ENCODE assay signal across 12 mouse cellular contexts in the genomic region with DNA sequence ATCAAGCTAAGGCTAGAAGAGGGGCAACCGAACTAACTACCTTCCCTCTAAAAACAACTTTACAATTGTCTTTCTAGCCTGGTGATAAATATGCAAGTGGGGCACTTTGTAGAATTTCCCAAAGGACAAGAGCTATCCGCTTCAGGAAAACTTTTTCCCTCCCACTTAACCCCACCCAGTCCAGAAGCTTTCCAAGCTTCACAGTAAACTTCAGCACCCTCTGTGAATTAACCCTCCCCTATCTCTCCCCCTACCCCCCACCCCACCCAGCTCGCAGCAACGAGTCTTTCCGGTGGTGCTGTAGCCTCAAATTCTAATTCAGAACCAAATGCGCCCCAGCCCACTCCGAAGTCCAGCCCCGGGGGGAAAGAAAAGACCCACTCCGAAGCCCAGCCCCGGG. TPM values are rescaled to one million over a fixed set of nuclear protein-coding genes. Genes with fewer than 3 reads are reported as not detected.
DNase-seq lines count a peak whose midpoint lies in the region; ATAC-seq and TF ChIP-seq lines count a peak whose summit lies in the region.
"Had no signal": no experiment of that assay in that cellular context is flagged by ENCODE, and none has a peak within 500 bp of the region (broad histone marks: within the 10 kb centered on the region; RNA-seq: fewer than 3 reads in every experiment).

No protein-coding gene starts in this region.

- H3K27me3 ChIP-seq in heart, embryonic 12.5 days (replicated peaks), result peaks cover 75% of the 10 kb centered on the region
- H3K27me3 ChIP-seq in lung, embryonic 16.5 days (ENCODE audit: control insufficient read depth, insufficient read depth, low read depth, low read length), result peaks cover 38% of the 10 kb centered on the region
- H3K27me3 ChIP-seq in embryonic facial prominence, embryonic 15.5 days, result peaks cover 54% of the 10 kb centered on the region
- H3K27me3 ChIP-seq in small intestine, adult 2 months (ENCODE audit: control insufficient read depth, insufficient read depth, low read length), result 0 out of 2 replicates have a peak, but pooled peaks cover 2% of the 10 kb centered on the region

- DNase-seq in heart, postnatal 10 days, result no peak
- DNase-seq in lung, adult 18-20 months, result no peak
- no peak for DNase-seq in layer of hippocampus, adult 9-11 months
- DNase-seq: cerebellum, postnatal 10 days had no signal

- intact Hi-C loops in heart, postnatal 10 days (cut with DNase I), result no loop called here

- no peak for TF ChIP-seq POLR2A in small intestine, adult 2 months (IDR thresholded peaks at IDR 0.05; ENCODE audit: low read depth, low read length)

- H3K4me1 ChIP-seq in heart, embryonic 12.5 days (replicated peaks), result peaks cover 33% of the 10 kb centered on the region
- H3K4me1 ChIP-seq in lung, embryonic 16.5 days (replicated peaks; ENCODE audit: control insufficient read depth, insufficient read depth, low read length), result peaks cover 18% of the 10 kb centered on the region
- H3K4me1 ChIP-seq in embryonic facial prominence, embryonic 15.5 days, result peaks cover 37% of the 10 kb centered on the region
- H3K4me1 ChIP-seq in small intestine, adult 2 months (ENCODE audit: control insufficient read depth, insufficient read depth, insufficient read length, low read length), result peaks cover 7% of the 10 kb centered on the region

- WGBS in heart, embryonic 12.5 days, result 1% methylated on average over 9 of the region's 10 CpGs
- WGBS in lung, embryonic 16.5 days, result 3% methylated on average over 7 of the region's 10 CpGs
- WGBS in embryonic facial prominence, embryonic 15.5 days, result 3% methylated on average over 10 of the region's 10 CpGs
- 56% methylated on average over 10 of the region's 10 CpGs for WGBS in small intestine, adult 2 months

- no peak overlapping the region for H3K27ac ChIP-seq in heart, embryonic 12.5 days (ENCODE audit: poor library complexity, severe bottlenecking)
- H3K27ac ChIP-seq in lung, embryonic 16.5 days (ENCODE audit: low read length), result no peak overlapping the region
- H3K27ac ChIP-seq in embryonic facial prominence, embryonic 15.5 days (replicated peaks), result no peak overlapping the region
- H3K27ac ChIP-seq in small intestine, adult 2 months (ENCODE audit: insufficient read depth, low read depth, low read length), result no peak overlapping the region

- TF ChIP-seq CTCF in small intestine, adult 2 months (IDR thresholded peaks at IDR 0.05; ENCODE audit: extremely low read depth, insufficient read length, insufficient replicate concordance, low read depth, low read length), result no peak

- peak overlapping the region; percentile 88 for H3K4me2 ChIP-seq in heart, embryonic 12.5 days
- peak overlapping the region; percentile 97 for H3K4me2 ChIP-seq in lung, embryonic 16.5 days (ENCODE audit: low read depth, low read length)
- peak overlapping the region; percentile 99; the same call in 1 of the 2 replicates for H3K4me2 ChIP-seq in embryonic facial prominence, embryonic 15.5 days (replicated peaks)

- H3K9me3 ChIP-seq in heart, embryonic 12.5 days (replicated peaks), result no peaks in the 10 kb centered on the region
- no peaks in the 10 kb centered on the region for H3K9me3 ChIP-seq in lung, embryonic 16.5 days (ENCODE audit: control insufficient read depth, low read length)
- no peaks in the 10 kb centered on the region for H3K9me3 ChIP-seq in embryonic facial prominence, embryonic 15.5 days (replicated peaks)

- ATAC-seq in heart, embryonic 12.5 days (ENCODE audit: insufficient number of reproducible peaks, low FRiP score), result no peak
- no peak for ATAC-seq in lung, embryonic 16.5 days (ENCODE audit: low read depth)
- no peak for ATAC-seq in embryonic facial prominence, embryonic 15.5 days (ENCODE audit: insufficient number of reproducible peaks, low FRiP score, low TSS enrichment, low read depth)
- no peak for ATAC-seq in activated CD4-positive, CD25-positive, alpha-beta regulatory T cell, adult 4 months
- ATAC-seq: forebrain, embryonic 16.5 days had no signal

- no peaks in the 10 kb centered on the region for H3K36me3 ChIP-seq in heart, embryonic 12.5 days
- H3K36me3 ChIP-seq in lung, embryonic 16.5 days (ENCODE audit: control insufficient read depth, insufficient read depth, low read length), result no peaks in the 10 kb centered on the region
- no peaks in the 10 kb centered on the region for H3K36me3 ChIP-seq in embryonic facial prominence, embryonic 15.5 days
- H3K36me3 ChIP-seq in small intestine, adult 2 months (ENCODE audit: control insufficient read depth, insufficient read depth, low read length), result no peaks in the 10 kb centered on the region

- H3K9ac ChIP-seq in heart, embryonic 12.5 days, result no peak overlapping the region
- 0 out of 2 replicates have a peak overlapping the region, but pooled peaks have one; percentile 4 for H3K9ac ChIP-seq in lung, embryonic 16.5 days (ENCODE audit: low read length)
- no peak overlapping the region for H3K9ac ChIP-seq in embryonic facial prominence, embryonic 15.5 days

- peak overlapping the region; percentile 27 for H3K4me3 ChIP-seq in heart, embryonic 12.5 days
- H3K4me3 ChIP-seq in lung, embryonic 16.5 days (ENCODE audit: low read length), result peak overlapping the region; percentile 62
- peak overlapping the region; percentile 58; the same call in 1 of the 2 replicates for H3K4me3 ChIP-seq in embryonic facial prominence, embryonic 15.5 days (replicated peaks)
- 0 out of 2 replicates have a peak overlapping the region, but pooled peaks have one; percentile 35 for H3K4me3 ChIP-seq in small intestine, adult 2 months (ENCODE audit: low read depth, low read length)

RNA-seq across cellular contexts. Expression of a gene that starts 2.5 kb away (rescaled TPM):
- 0.12 and 0.20 TPM in 2 replicates for polyA plus RNA-seq in heart, embryonic 12.5 days (2016; fragmentation: Nextera tagmentation; extraction: Ambion mirVana)
- not detected for total RNA-seq in heart, postnatal 10 days (2021)
- 3.7 and 4.1 TPM in 2 replicates for polyA plus RNA-seq in lung, embryonic 16.5 days (2015; fragmentation: Nextera tagmentation; extraction: Ambion mirVana)
- polyA plus RNA-seq in embryonic facial prominence, embryonic 15.5 days (2015; fragmentation: Nextera tagmentation; extraction: Ambion mirVana), result 3.3 and 4.4 TPM in 2 replicates
- polyA plus RNA-seq in small intestine, adult 2 months (2012; rRNA removed), result 34.2 and 51.5 TPM in 2 replicates
- not detected for polyA plus RNA-seq in activated CD4-positive, CD25-positive, alpha-beta regulatory T cell, adult 4 months (2017; shearing (Covaris generic))
- total RNA-seq: hematopoietic stem cell, adult 5-6 weeks had no signal
- polyA plus RNA-seq: forebrain, embryonic 16.5 days; liver, embryonic 16.5 days had no signal

RNA-seq across cellular contexts. Expression of a gene that starts 39.3 kb away (rescaled TPM):
- polyA plus RNA-seq in heart, embryonic 12.5 days (2016; fragmentation: Nextera tagmentation; extraction: Ambion mirVana), result 27.3 and 27.5 TPM in 2 replicates
- 10 to 100 TPM; 30.3 to 32.5 TPM for total RNA-seq in heart, postnatal 10 days (2021)
- 36.4 and 36.9 TPM in 2 replicates for polyA plus RNA-seq in lung, embryonic 16.5 days (2015; fragmentation: Nextera tagmentation; extraction: Ambion mirVana)
- polyA plus RNA-seq in embryonic facial prominence, embryonic 15.5 days (2015; fragmentation: Nextera tagmentation; extraction: Ambion mirVana), result 35.7 and 42.3 TPM in 2 replicates
- 16.8 and 28.1 TPM in 2 replicates for polyA plus RNA-seq in small intestine, adult 2 months (2012; rRNA removed)
- 10 to 100 TPM; 12.7 to 16.8 TPM for polyA plus RNA-seq in activated CD4-positive, CD25-positive, alpha-beta regulatory T cell, adult 4 months (2017; shearing (Covaris generic))

RNA-seq across cellular contexts. Expression of a gene that starts 39.3 kb away (rescaled TPM):
- polyA plus RNA-seq in heart, embryonic 12.5 days (2016; fragmentation: Nextera tagmentation; extraction: Ambion mirVana), result 0.90 and 3.8 TPM in 2 replicates
- 10 to 100 TPM in 1 of 2 experiments, 1 to 10 TPM in 1; 9.1 to 14.1 TPM for total RNA-seq in heart, postnatal 10 days (2021)
- 2.4 and 4.1 TPM in 2 replicates for polyA plus RNA-seq in lung, embryonic 16.5 days (2015; fragmentation: Nextera tagmentation; extraction: Ambion mirVana)
- 0.79 and 2.2 TPM in 2 replicates for polyA plus RNA-seq in embryonic facial prominence, embryonic 15.5 days (2015; fragmentation: Nextera tagmentation; extraction: Ambion mirVana)
- not detected in 2 replicates for polyA plus RNA-seq in small intestine, adult 2 months (2012; rRNA removed)
- polyA plus RNA-seq in activated CD4-positive, CD25-positive, alpha-beta regulatory T cell, adult 4 months (2017; shearing (Covaris generic)), result 1 to 10 TPM in 1 of 2 experiments, not detected in 1; 2.4 TPM
- total RNA-seq: hematopoietic stem cell, adult 5-6 weeks had no signal

RNA-seq across cellular contexts. Expression of a gene that starts 58.7 kb away (rescaled TPM):
- polyA plus RNA-seq in heart, embryonic 12.5 days (2016; fragmentation: Nextera tagmentation; extraction: Ambion mirVana), result 110 TPM in 2 replicates
- 10 to 100 TPM; 60.1 to 68.5 TPM for total RNA-seq in heart, postnatal 10 days (2021)
- polyA plus RNA-seq in lung, embryonic 16.5 days (2015; fragmentation: Nextera tagmentation; extraction: Ambion mirVana), result 101 and 103 TPM in 2 replicates
- polyA plus RNA-seq in embryonic facial prominence, embryonic 15.5 days (2015; fragmentation: Nextera tagmentation; extraction: Ambion mirVana), result 104 and 110 TPM in 2 replicates
- 17.5 and 36.0 TPM in 2 replicates for polyA plus RNA-seq in small intestine, adult 2 months (2012; rRNA removed)
- polyA plus RNA-seq in activated CD4-positive, CD25-positive, alpha-beta regulatory T cell, adult 4 months (2017; shearing (Covaris generic)), result 100 to 1,000 TPM in 1 of 2 experiments, 10 to 100 TPM in 1; 85.8 to 119 TPM

RNA-seq across cellular contexts. Expression of a gene that starts 59.0 kb away (rescaled TPM):
- polyA plus RNA-seq in heart, embryonic 12.5 days (2016; fragmentation: Nextera tagmentation; extraction: Ambion mirVana), result 21.7 and 22.4 TPM in 2 replicates
- 10 to 100 TPM in 1 of 2 experiments, 1 to 10 TPM in 1; 9.8 to 11.5 TPM for total RNA-seq in heart, postnatal 10 days (2021)
- 21.8 and 22.6 TPM in 2 replicates for polyA plus RNA-seq in lung, embryonic 16.5 days (2015; fragmentation: Nextera tagmentation; extraction: Ambion mirVana)
- polyA plus RNA-seq in embryonic facial prominence, embryonic 15.5 days (2015; fragmentation: Nextera tagmentation; extraction: Ambion mirVana), result 17.9 and 18.6 TPM in 2 replicates
- polyA plus RNA-seq in small intestine, adult 2 months (2012; rRNA removed), result 1.0 and 1.9 TPM in 2 replicates
- 10 to 100 TPM in 1 of 2 experiments, 1 to 10 TPM in 1; 6.4 to 11.9 TPM for polyA plus RNA-seq in activated CD4-positive, CD25-positive, alpha-beta regulatory T cell, adult 4 months (2017; shearing (Covaris generic))
